21 mouse cellular contexts compared by ENCODE assay signal in genomic region chr6:90501222-90501940, GRCm38 (mm10). TPM values are rescaled to one million over a fixed set of nuclear protein-coding genes. Genes with fewer than 3 reads are reported as not detected.
A peak's percentile ranks its signal among the peaks of the same experiment; 100 is the strongest.
DNase-seq lines count a peak whose midpoint lies in the region; ATAC-seq and TF ChIP-seq lines count a peak whose summit lies in the region.
"Had no signal": no experiment of that assay in that cellular context is flagged by ENCODE, and none has a peak within 500 bp of the region (broad histone marks: within the 10 kb centered on the region; RNA-seq: fewer than 3 reads in every experiment).

No protein-coding gene starts in this region.

- no peaks in the 10 kb centered on the region for H3K27me3 ChIP-seq in heart, embryonic 11.5 days (ENCODE audit: control insufficient read depth, insufficient read depth, low read length)
- 0 out of 2 replicates have a peak, but pooled peaks cover 2% of the 10 kb centered on the region for H3K27me3 ChIP-seq in lung, postnatal 0 days (replicated peaks; ENCODE audit: insufficient read depth, low read length)
- H3K27me3 ChIP-seq: embryonic facial prominence, embryonic 13.5 days; forebrain, embryonic 15.5 days; intestine, embryonic 15.5 days; lung, embryonic 15.5 days; neural tube, embryonic 15.5 days had no signal

- H3K9ac ChIP-seq in heart, embryonic 11.5 days (ENCODE audit: low read depth, low read length): no peak overlapping the region
- H3K9ac ChIP-seq in lung, postnatal 0 days (replicated peaks; ENCODE audit: low read depth): no peak overlapping the region
- H3K9ac ChIP-seq: embryonic facial prominence, embryonic 13.5 days; forebrain, embryonic 15.5 days; hindbrain, embryonic 14.5 days; intestine, embryonic 15.5 days; lung, embryonic 15.5 days; neural tube, embryonic 15.5 days had no signal

- no peak for TF ChIP-seq CTCF in lung, postnatal 0 days (IDR thresholded peaks at IDR 0.05)

- peaks cover 10% of the 10 kb centered on the region for H3K4me1 ChIP-seq in heart, embryonic 11.5 days (ENCODE audit: control insufficient read depth, insufficient read depth, low read length)
- H3K4me1 ChIP-seq in lung, postnatal 0 days (ENCODE audit: insufficient read depth, low read depth, low read length): peaks cover 9% of the 10 kb centered on the region; the same call in 1 of the 2 replicates

- no peak overlapping the region for H3K27ac ChIP-seq in heart, embryonic 11.5 days (ENCODE audit: low read depth, low read length)
- H3K27ac ChIP-seq in lung, postnatal 0 days (ENCODE audit: low read length): no peak overlapping the region
- H3K27ac ChIP-seq: embryonic facial prominence, embryonic 13.5 days; forebrain, embryonic 15.5 days; hindbrain, embryonic 14.5 days; intestine, embryonic 15.5 days; lung, embryonic 15.5 days; neural tube, embryonic 15.5 days had no signal

- no peaks in the 10 kb centered on the region for H3K36me3 ChIP-seq in heart, embryonic 11.5 days (ENCODE audit: control insufficient read depth, insufficient read depth, low read length)
- H3K36me3 ChIP-seq in lung, postnatal 0 days (ENCODE audit: insufficient read depth, low read length): no peaks in the 10 kb centered on the region
- H3K36me3 ChIP-seq: embryonic facial prominence, embryonic 13.5 days; forebrain, embryonic 15.5 days; G1E; intestine, embryonic 15.5 days; lung, embryonic 15.5 days; neural tube, embryonic 15.5 days had no signal

- H3K9me3 ChIP-seq in heart, embryonic 11.5 days (replicated peaks; ENCODE audit: control insufficient read depth, low read length): no peaks in the 10 kb centered on the region
- no peaks in the 10 kb centered on the region for H3K9me3 ChIP-seq in lung, postnatal 0 days (ENCODE audit: low read length)
- H3K9me3 ChIP-seq: embryonic facial prominence, embryonic 13.5 days; forebrain, embryonic 15.5 days; G1E; intestine, embryonic 15.5 days; lung, embryonic 15.5 days; neural tube, embryonic 15.5 days had no signal

- DNase-seq in adrenal gland, postnatal 10 days: peak; percentile 61
- no peak for DNase-seq in adrenal gland, postnatal 25 days
- peak; percentile 95 for DNase-seq in heart, adult 11 months
- DNase-seq in lung, postnatal 0 days (ENCODE audit: low spot score): peak; percentile 68
- no peak for DNase-seq in lung, postnatal 4 days
- no peak for DNase-seq in left cerebral cortex, postnatal 4 days
- DNase-seq: kidney, adult 9 months; kidney, postnatal 25 days; spleen, adult 18-20 months; thymus, postnatal 25 days had no signal

- no peak overlapping the region for H3K4me3 ChIP-seq in heart, embryonic 11.5 days (ENCODE audit: low read depth, low read length)
- no peak overlapping the region for H3K4me3 ChIP-seq in lung, postnatal 0 days (ENCODE audit: low read depth, low read length)
- H3K4me3 ChIP-seq: embryonic facial prominence, embryonic 13.5 days; forebrain, embryonic 15.5 days; intestine, embryonic 15.5 days; lung, embryonic 15.5 days; neural tube, embryonic 15.5 days had no signal

- no peak overlapping the region for H3K4me2 ChIP-seq in heart, embryonic 11.5 days
- H3K4me2 ChIP-seq in lung, postnatal 0 days (replicated peaks; ENCODE audit: low read depth, low read length): no peak overlapping the region
- H3K4me2 ChIP-seq: embryonic facial prominence, embryonic 13.5 days; forebrain, embryonic 15.5 days; hindbrain, embryonic 14.5 days; intestine, embryonic 15.5 days; liver, embryonic 11.5 days; lung, embryonic 15.5 days; neural tube, embryonic 15.5 days had no signal

- intact Hi-C loops in left cerebral cortex, postnatal 4 days (cut with DNase I): no loop called here

- peak; percentile 39; the same call in 1 of the 2 replicates for TF ChIP-seq EP300 in lung, postnatal 0 days (IDR thresholded peaks at IDR 0.05)

- 58% methylated on average over 8 of the region's 8 CpGs for WGBS in heart, embryonic 11.5 days (ENCODE audit: insufficient replicate concordance)
- WGBS in lung, postnatal 0 days: 45% methylated on average over 8 of the region's 8 CpGs

- no peak for ATAC-seq in heart, embryonic 11.5 days (replicated peaks; ENCODE audit: insufficient number of reproducible peaks, low FRiP score, low TSS enrichment)
- no peak for ATAC-seq in lung, postnatal 0 days
- ATAC-seq: CD4-positive, CD25-positive, alpha-beta regulatory T cell, adult 4 months; forebrain, embryonic 15.5 days; intestine, embryonic 15.5 days; midbrain, embryonic 16.5 days had no signal

RNA-seq across cellular contexts. Expression of gene Aldh1l1, which starts 15.2 kb away (rescaled TPM):
- total RNA-seq in adrenal gland, postnatal 10 days (2021): 10 to 100 TPM; 51.9 to 95.0 TPM
- 179 and 220 TPM in 2 replicates for total RNA-seq in adrenal gland, postnatal 25 days (2021)
- polyA plus RNA-seq in heart, embryonic 11.5 days (2014; fragmentation: Nextera tagmentation; extraction: Ambion mirVana): 1.00 and 1.2 TPM in 2 replicates
- 4.8 and 5.7 TPM in 2 replicates for polyA plus RNA-seq in lung, postnatal 0 days (2015; fragmentation: Nextera tagmentation; extraction: Ambion mirVana)
- total RNA-seq in left cerebral cortex, postnatal 4 days (2021): 10 to 100 TPM; 56.1 to 57.5 TPM
- polyA plus RNA-seq: G1E had no signal

RNA-seq across cellular contexts. Expression of gene Klf15, which starts 39.0 kb away (rescaled TPM):
- 10 to 100 TPM; 14.8 to 42.1 TPM for total RNA-seq in adrenal gland, postnatal 10 days (2021)
- total RNA-seq in adrenal gland, postnatal 25 days (2021): 38.4 and 44.5 TPM in 2 replicates
- polyA plus RNA-seq in heart, embryonic 11.5 days (2014; fragmentation: Nextera tagmentation; extraction: Ambion mirVana): 6.0 and 6.2 TPM in 2 replicates
- 20.0 and 41.4 TPM in 2 replicates for polyA plus RNA-seq in lung, postnatal 0 days (2015; fragmentation: Nextera tagmentation; extraction: Ambion mirVana)
- total RNA-seq in left cerebral cortex, postnatal 4 days (2021): 10 to 100 TPM; 11.7 to 12.3 TPM
- polyA plus RNA-seq: CD4-positive, CD25-positive, alpha-beta regulatory T cell, adult 4 months; G1E had no signal

Comparison
In these comparisons a context has a peak if more than half of its experiments do, and no peak if none do; other contexts are left out.
1. DNase-seq: peak in adrenal gland, postnatal 10 days (single experiment), heart, adult 11 months (single experiment) and lung, postnatal 0 days (single experiment); none in adrenal gland, postnatal 25 days (single experiment), lung, postnatal 4 days (0 of 2) and left cerebral cortex, postnatal 4 days (single experiment).